ENCODE assay signal across 14 mouse cellular contexts in the genomic region with DNA sequence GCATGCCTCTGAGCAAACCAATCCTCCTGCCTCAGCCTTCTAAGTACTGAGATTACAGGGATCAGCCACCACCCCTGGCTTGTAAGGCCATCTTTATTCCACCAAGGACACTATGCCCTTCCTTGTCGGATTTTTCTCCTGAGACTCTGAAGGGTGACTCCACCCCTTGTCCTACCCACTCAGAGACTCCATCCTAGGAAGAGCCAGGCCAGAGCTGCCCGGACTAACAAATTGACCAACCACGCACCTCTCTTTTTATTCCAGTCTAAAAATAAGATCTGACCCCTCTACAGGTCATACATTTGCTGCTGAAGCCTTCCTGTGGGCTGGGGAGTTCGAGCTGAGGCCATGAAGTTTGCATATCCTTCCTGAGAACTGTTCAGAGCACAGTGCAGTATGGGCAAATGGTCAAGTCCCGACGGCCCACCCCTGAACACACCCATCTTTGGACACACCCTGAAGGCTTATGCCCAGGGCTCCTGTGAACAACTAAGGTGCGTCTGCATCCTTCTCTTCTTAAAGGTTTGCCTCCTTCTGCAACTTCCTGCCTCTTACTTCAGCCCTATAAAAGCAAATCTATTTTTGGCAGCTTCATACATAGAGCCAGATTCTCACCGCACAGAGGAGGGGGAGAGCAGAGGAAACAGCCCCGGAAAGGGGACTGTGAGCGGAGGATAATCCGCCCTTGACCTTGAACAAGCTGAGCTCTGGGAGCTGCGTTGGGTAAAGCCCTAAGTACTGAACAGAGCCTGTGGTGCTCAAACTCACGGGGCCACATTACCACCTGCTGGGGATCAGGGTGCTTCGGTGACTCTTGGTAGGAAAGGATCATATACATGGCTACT. TPM values are rescaled to one million over a fixed set of nuclear protein-coding genes. Genes with fewer than 3 reads are reported as not detected.
DNase-seq lines count a peak whose midpoint lies in the region; ATAC-seq lines count a peak whose summit lies in the region.
"Had no signal": no experiment of that assay in that cellular context is flagged by ENCODE, and none has a peak within 500 bp of the region (broad histone marks: within the 10 kb centered on the region; RNA-seq: fewer than 3 reads in every experiment).

No protein-coding gene starts in this region.

- no peak overlapping the region for H3K4me3 ChIP-seq in heart, embryonic 15.5 days
- no peak overlapping the region for H3K4me3 ChIP-seq in midbrain, embryonic 11.5 days (ENCODE audit: low read depth, low read length)
- H3K4me3 ChIP-seq: limb, embryonic 15.5 days had no signal

- peak; percentile 35 for DNase-seq in adrenal gland, postnatal 14 days
- no peak for DNase-seq in adrenal gland, adult 8-10 months
- DNase-seq in spleen, postnatal 36 days (ENCODE audit: low spot score in 2 of 2), result peak; percentile 30 to 36
- no peak for DNase-seq in spleen, postnatal 4 days (ENCODE audit: low spot score in 2 of 2)
- DNase-seq in skeletal muscle tissue, adult 2 months (ENCODE audit: low read depth, low spot score), result peak; percentile 27
- DNase-seq in right cerebral cortex, adult 2 months (ENCODE audit: low spot score in 2 of 2), result no peak
- DNase-seq in midbrain, embryonic 11.5 days (ENCODE audit: low spot score, missing footprints), result no peak
- DNase-seq: embryo, embryonic 11 days; lung, postnatal 36 days; right cerebral cortex, postnatal 25 days had no signal

- ATAC-seq in heart, embryonic 15.5 days (replicated peaks; ENCODE audit: insufficient number of reproducible peaks, insufficient read depth, low FRiP score, low read depth), result no peak; the same call in 1 of the 2 replicates
- no peak for ATAC-seq in midbrain, embryonic 11.5 days (ENCODE audit: low FRiP score)

- H3K36me3 ChIP-seq in heart, embryonic 15.5 days, result no peaks in the 10 kb centered on the region
- no peaks in the 10 kb centered on the region for H3K36me3 ChIP-seq in midbrain, embryonic 11.5 days (ENCODE audit: control insufficient read depth, insufficient read depth, low read length)
- H3K36me3 ChIP-seq: limb, embryonic 15.5 days had no signal

- H3K9ac ChIP-seq in heart, embryonic 15.5 days, result no peak overlapping the region
- no peak overlapping the region for H3K9ac ChIP-seq in midbrain, embryonic 11.5 days (ENCODE audit: low read length)
- H3K9ac ChIP-seq: limb, embryonic 15.5 days had no signal

- H3K9me3 ChIP-seq in heart, embryonic 15.5 days (replicated peaks), result no peaks in the 10 kb centered on the region
- H3K9me3 ChIP-seq in midbrain, embryonic 11.5 days (ENCODE audit: control insufficient read depth, low read length), result no peaks in the 10 kb centered on the region
- H3K9me3 ChIP-seq: limb, embryonic 15.5 days had no signal

- peak overlapping the region; percentile 83 for H3K27ac ChIP-seq in heart, embryonic 15.5 days
- no peak overlapping the region for H3K27ac ChIP-seq in midbrain, embryonic 11.5 days (ENCODE audit: low read depth, low read length)
- H3K27ac ChIP-seq: limb, embryonic 15.5 days had no signal

- no peak overlapping the region for H3K4me2 ChIP-seq in heart, embryonic 15.5 days
- H3K4me2 ChIP-seq in midbrain, embryonic 11.5 days, result no peak overlapping the region
- H3K4me2 ChIP-seq: limb, embryonic 15.5 days had no signal

- H3K4me1 ChIP-seq in heart, embryonic 15.5 days (replicated peaks), result peaks cover 44% of the 10 kb centered on the region
- no peaks in the 10 kb centered on the region for H3K4me1 ChIP-seq in midbrain, embryonic 11.5 days (ENCODE audit: control insufficient read depth, insufficient read depth, low read length)

- WGBS in heart, embryonic 15.5 days, result 30% methylated on average over 14 of the region's 14 CpGs
- WGBS in midbrain, embryonic 11.5 days, result 83% methylated on average over 14 of the region's 14 CpGs

- no peaks in the 10 kb centered on the region for H3K27me3 ChIP-seq in heart, embryonic 15.5 days
- H3K27me3 ChIP-seq in midbrain, embryonic 11.5 days (ENCODE audit: control insufficient read depth, insufficient read depth, low read length), result no peaks in the 10 kb centered on the region
- H3K27me3 ChIP-seq: limb, embryonic 15.5 days had no signal

RNA-seq across cellular contexts. Expression of a gene that starts 24.5 kb away (rescaled TPM):
- not detected in 2 replicates for total RNA-seq in adrenal gland, postnatal 14 days (2021)
- total RNA-seq in adrenal gland, adult 8-10 months (2022), result under 1 TPM in 1 of 4 experiments, not detected in 3; 0.28 TPM
- not detected in 2 replicates for polyA plus RNA-seq in heart, embryonic 15.5 days (2015; fragmentation: Nextera tagmentation; extraction: Ambion mirVana)
- polyA plus RNA-seq in midbrain, embryonic 11.5 days (2014; fragmentation: Nextera tagmentation; extraction: Ambion mirVana), result not detected in 2 replicates
- total RNA-seq: gastrocnemius, adult 8-10 months had no signal
- polyA plus RNA-seq: limb, embryonic 15.5 days had no signal

RNA-seq across cellular contexts. Expression of a gene that starts 59.3 kb away (rescaled TPM):
- not detected in 2 replicates for total RNA-seq in adrenal gland, postnatal 14 days (2021)
- total RNA-seq in adrenal gland, adult 8-10 months (2022), result not detected
- 0.09 and 0.15 TPM in 2 replicates for polyA plus RNA-seq in heart, embryonic 15.5 days (2015; fragmentation: Nextera tagmentation; extraction: Ambion mirVana)
- polyA plus RNA-seq in midbrain, embryonic 11.5 days (2014; fragmentation: Nextera tagmentation; extraction: Ambion mirVana), result not detected in 2 replicates
- total RNA-seq: gastrocnemius, adult 8-10 months; layer of hippocampus, postnatal 14 days had no signal

Comparison
In these comparisons a context has a peak if more than half of its experiments do, and no peak if none do; other contexts are left out.
1. DNase-seq: peak in adrenal gland, postnatal 14 days (single experiment), spleen, postnatal 36 days (2 of 2) and skeletal muscle tissue, adult 2 months (single experiment); none in adrenal gland, adult 8-10 months (single experiment), spleen, postnatal 4 days (0 of 2), right cerebral cortex, adult 2 months (0 of 2) and midbrain, embryonic 11.5 days (single experiment).